Mouse (Mus musculus) kidney, embryonic 14.5 days (tissue): ENCODE measurements at regions not wholly inside any gene's neighbourhood (a gene's known extent, or its start where the extent isn't known, plus 50 kb on each side); places are given as distances from the start of the nearest gene placed in this dataset.
A peak's percentile ranks its signal among the peaks of the same experiment; 100 is the strongest.
"Not testable (repeated sequence)": the region's sequence is repeated elsewhere in the genome, so short reads cannot be mapped to it uniquely, and the experiment has no call there.

Experiments
- ATAC-seq: fragments of 200-750 bp; cut with Nextera tagmentation; 2 replicates; pipeline ENCODE4 v1.8.0; 2017; ENCODE audit warnings: moderate number of reproducible peaks, mild to moderate bottlenecking, moderate TSS enrichment, moderate library complexity; ENCODE audit not compliant: low FRiP score, low TSS enrichment
- H3K27ac ChIP-seq: fragments of 300-500 bp; sonication (generic); 2 replicates; pipeline ENCODE4 v1.5.1; 2014; ENCODE audit warnings: low read depth, mild to moderate bottlenecking, low read length, moderate library complexity, mixed read lengths
- H3K27me3 ChIP-seq: fragments of 300-500 bp; sonication (generic); 2 replicates; pipeline ENCODE4 v1.6.1; 2014; ENCODE audit warnings: mild to moderate bottlenecking, low read length; ENCODE audit not compliant: control insufficient read depth, insufficient read depth
- H3K36me3 ChIP-seq: fragments of 300-500 bp; sonication (generic); 2 replicates; pipeline ENCODE4 v1.6.1; 2014; ENCODE audit warnings: low read length, mixed read lengths; ENCODE audit not compliant: control insufficient read depth, insufficient read depth
- H3K4me1 ChIP-seq: fragments of 300-500 bp; sonication (generic); 2 replicates; pipeline ENCODE4 v1.6.1; 2014; ENCODE audit warnings: low read length, mixed read lengths; ENCODE audit not compliant: control insufficient read depth, insufficient read depth
- H3K4me2 ChIP-seq: fragments of 300-500 bp; sonication (generic); replicated peaks from 2 replicates; pipeline ENCODE4 v1.6.1; 2014; ENCODE audit warnings: low read depth, mild to moderate bottlenecking, low read length
- H3K4me3 ChIP-seq: fragments of 300-500 bp; sonication (generic); 2 replicates; pipeline ENCODE4 v1.5.1; 2014; ENCODE audit warnings: mild to moderate bottlenecking, low read length
- H3K9ac ChIP-seq: fragments of 300-500 bp; sonication (generic); 2 replicates; pipeline ENCODE4 v1.6.1; 2014; ENCODE audit warnings: low read depth, mild to moderate bottlenecking, low read length, moderate library complexity
- H3K9me3 ChIP-seq: fragments of 300-500 bp; sonication (generic); 2 replicates; pipeline ENCODE4 v1.6.1; 2016; ENCODE audit warnings: low read length; ENCODE audit not compliant: control insufficient read depth
- WGBS: fragments of 180-500 bp; shearing (Covaris S2); extraction: QIAGEN DNeasy Blood & Tissue Kit; methylation state at CpG from one replicate; pipeline ENCODE4 v1.1.7; 2014; 5-methylcytosine and 5-hydroxymethylcytosine counted together

DNA sequence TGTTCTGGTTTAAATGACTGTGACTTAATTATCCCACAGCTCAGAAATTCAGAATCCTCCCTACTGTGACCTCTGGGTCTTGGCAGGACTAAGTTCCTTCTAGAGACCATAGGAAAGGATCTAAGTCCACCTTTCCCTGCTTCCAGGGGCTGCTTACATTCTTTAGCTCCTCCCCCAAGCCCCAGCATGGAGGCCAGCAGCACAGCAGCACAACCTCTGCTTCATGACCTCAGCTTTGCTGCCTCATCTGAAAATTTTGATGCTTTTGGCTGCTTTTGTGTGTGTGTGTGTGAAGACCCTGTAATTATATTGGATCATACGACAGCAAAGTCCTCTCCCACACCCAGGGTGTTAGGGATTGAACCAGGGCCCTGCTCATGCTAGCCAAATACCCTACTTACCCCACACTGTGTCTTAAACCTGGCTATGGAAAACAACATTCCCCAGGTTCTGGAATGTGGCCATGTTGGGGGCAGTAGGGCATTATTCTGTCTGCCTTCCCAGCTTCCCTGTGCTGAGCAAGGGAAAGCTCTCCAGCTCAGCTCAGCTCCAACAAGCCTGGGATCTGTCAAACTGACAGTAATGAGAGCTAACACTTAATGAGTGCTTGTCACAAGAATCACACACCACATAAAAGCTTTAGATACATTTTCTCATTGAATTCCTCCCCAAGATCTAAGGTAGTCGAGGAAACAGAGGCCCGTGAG lies 359.9 kb downstream of the Fut8 start:
- 21% methylated on average over 3 of the region's 3 CpGs for WGBS
- H3K27me3 ChIP-seq: no peaks in the 10 kb centered on the region

DNA sequence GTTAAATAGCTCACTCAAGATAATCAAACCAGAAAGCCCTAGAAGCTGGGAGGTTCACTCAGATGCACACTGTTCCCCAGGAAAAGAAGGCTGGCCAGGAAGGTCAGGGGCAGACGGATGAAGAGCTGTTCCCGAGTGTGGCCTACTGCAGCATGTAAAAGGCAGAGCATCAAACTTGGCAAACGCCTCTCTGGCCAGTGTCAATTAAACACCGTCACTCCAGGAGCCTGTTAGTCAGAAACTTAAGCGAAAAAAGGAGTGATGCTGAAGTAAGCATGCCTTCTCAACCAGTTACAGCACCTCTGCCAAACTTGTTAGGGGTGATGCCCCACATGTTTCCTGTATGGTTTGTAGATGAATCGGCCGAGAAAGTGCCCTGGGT lies 360.4 kb downstream of the Fut8 start:
- Histone ChIP-seq H3K27me3 (no peaks in the 10 kb centered on the region), H3K9ac (no peak overlapping the region), H3K27ac (no peak overlapping the region), H3K9me3 (no peaks in the 10 kb centered on the region), H3K4me1 (peaks cover 3% of the 10 kb centered on the region; the same call in 1 of the 2 replicates), H3K36me3 (no peaks in the 10 kb centered on the region), H3K4me3 (no peak overlapping the region), H3K4me2 (no peak overlapping the region)
- whole genome bisulfite sequencing: 47% methylated on average over 7 of the region's 7 CpGs
- ATAC-seq: peak; percentile 51; the same call in 1 of the 2 replicates

More for the DNA sequence above, 359.9 kb downstream of the Fut8 start:
- ATAC-seq: peak; percentile 82
- no peaks in the 10 kb centered on the region for H3K9me3 ChIP-seq
- peaks cover 3% of the 10 kb centered on the region; the same call in 1 of the 2 replicates for H3K4me1 ChIP-seq
- no peak overlapping the region for H3K4me2 ChIP-seq
- H3K36me3 ChIP-seq: no peaks in the 10 kb centered on the region
- H3K27ac ChIP-seq: no peak overlapping the region
- H3K4me3 ChIP-seq: no peak overlapping the region
- no peak overlapping the region for H3K9ac ChIP-seq

DNA sequence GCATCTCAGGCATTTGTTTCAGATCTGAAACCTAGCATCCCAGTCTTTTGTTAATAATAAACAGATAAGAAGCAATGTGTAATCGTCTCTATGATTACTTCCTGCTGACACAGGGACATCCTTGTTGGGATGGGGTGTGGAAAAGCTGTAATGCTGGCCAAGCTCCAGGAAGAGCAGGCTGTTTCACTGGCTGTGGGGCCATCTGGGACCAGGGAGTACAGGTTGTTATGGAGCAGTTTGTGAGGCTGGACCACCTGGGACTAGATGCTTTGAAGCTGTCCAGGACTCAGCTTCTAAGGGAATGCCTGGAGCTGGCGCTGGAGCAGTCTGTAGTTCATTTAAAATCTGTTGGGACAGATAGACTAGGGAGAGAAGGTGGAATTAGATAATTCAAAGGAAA lies 361.5 kb downstream of the Fut8 start:
- Histone ChIP-seq H3K4me1 (peaks cover 3% of the 10 kb centered on the region; the same call in 1 of the 2 replicates), H3K36me3 (no peaks in the 10 kb centered on the region), H3K9me3 (no peaks in the 10 kb centered on the region), H3K4me2 (no peak overlapping the region), H3K4me3 (no peak overlapping the region), H3K9ac (no peak overlapping the region), H3K27ac (no peak overlapping the region), H3K27me3 (no peaks in the 10 kb centered on the region)
- ATAC-seq: no peak
- 63% methylated on average over 2 of the region's 2 CpGs for WGBS

DNA sequence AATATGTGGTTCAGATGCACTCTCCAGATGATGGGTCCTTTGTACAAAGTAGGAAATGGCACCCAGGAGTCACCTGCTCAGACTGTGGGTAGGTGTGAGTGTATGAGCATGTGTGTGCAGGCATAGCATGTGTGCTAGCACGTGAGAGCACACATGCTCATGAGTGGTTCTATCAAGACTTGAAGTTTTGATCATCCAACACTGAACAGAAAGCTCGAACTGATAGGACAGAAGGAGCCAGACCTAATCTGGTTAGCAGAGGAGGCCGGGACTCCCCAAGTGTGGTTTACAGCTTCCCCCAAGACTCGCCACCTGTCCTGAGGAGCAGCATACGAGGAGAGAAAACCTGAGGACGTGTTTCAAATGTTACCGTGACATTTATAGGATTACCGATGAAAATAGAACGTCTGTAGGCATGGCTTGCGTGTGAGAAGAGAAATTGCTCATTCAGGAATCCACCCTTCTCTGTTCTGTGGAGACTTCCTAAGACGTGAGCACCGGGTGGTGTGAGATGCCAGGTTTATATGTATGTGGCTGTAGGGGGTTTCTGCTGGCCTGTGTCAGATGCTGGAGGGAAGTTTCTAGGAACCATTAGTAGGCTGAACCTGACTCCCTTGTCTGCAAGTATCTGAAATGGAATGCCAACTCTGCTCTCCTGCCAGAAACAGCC lies 366.0 kb downstream of the Fut8 start:
- Histone ChIP-seq H3K4me3 (no peak overlapping the region), H3K4me2 (no peak overlapping the region), H3K9me3 (no peaks in the 10 kb centered on the region), H3K27ac (no peak overlapping the region), H3K27me3 (no peaks in the 10 kb centered on the region), H3K36me3 (no peaks in the 10 kb centered on the region), H3K9ac (no peak overlapping the region), H3K4me1 (no peaks in the 10 kb centered on the region)
- ATAC-seq: no peak
- 93% methylated on average over 12 of the region's 12 CpGs for WGBS

DNA sequence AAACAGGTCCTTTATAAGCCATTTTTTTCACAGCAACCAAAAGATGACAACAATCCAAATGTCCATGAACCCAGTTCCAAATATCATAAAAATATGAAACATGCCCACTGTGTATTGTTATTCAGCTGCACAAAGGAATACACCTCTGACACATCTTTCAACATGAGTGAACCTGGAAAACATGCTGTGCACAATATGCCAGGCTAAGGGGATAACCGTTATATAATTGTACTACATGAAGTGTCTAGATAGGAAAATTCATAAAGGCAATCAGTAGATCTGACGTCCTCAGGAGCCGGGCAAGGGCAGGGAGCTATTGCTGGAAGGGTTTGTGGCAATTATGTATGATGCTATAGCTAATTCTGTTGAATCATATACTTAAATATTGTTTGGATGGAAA lies 379.6 kb downstream of the Fut8 start:
- WGBS: 92% methylated on average over 3 of the region's 3 CpGs
- Histone ChIP-seq H3K36me3 (no peaks in the 10 kb centered on the region), H3K4me2 (no peak overlapping the region), H3K4me3 (no peak overlapping the region), H3K4me1 (no peaks in the 10 kb centered on the region), H3K27me3 (no peaks in the 10 kb centered on the region), H3K9me3 (no peaks in the 10 kb centered on the region), H3K9ac (no peak overlapping the region), H3K27ac (no peak overlapping the region)
- no peak for ATAC-seq

DNA sequence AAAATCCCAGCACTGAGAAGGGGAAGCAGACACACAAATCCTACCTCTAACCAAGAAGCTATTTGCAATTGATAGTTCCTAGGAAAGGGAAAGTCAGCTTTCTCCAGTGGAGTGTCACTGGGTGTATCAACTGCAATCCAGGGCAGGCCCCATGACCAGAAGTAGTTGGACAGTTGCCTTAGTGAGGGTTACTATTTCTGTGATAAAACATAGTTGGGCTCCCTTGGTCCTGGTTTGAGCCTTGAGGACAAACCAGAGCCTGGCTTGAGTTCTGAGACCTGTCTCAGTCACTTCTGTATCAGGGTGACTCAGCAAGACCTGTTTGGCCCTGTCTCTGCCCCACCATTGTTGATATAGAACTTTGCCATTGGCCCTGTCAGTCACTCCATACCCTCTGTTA lies 384.3 kb downstream of the Fut8 start:
- Histone ChIP-seq H3K4me1 (no peaks in the 10 kb centered on the region), H3K36me3 (no peaks in the 10 kb centered on the region), H3K9ac (no peak overlapping the region), H3K9me3 (no peaks in the 10 kb centered on the region), H3K4me3 (no peak overlapping the region), H3K4me2 (no peak overlapping the region), H3K27ac (no peak overlapping the region), H3K27me3 (no peaks in the 10 kb centered on the region)
- ATAC-seq: no peak

DNA sequence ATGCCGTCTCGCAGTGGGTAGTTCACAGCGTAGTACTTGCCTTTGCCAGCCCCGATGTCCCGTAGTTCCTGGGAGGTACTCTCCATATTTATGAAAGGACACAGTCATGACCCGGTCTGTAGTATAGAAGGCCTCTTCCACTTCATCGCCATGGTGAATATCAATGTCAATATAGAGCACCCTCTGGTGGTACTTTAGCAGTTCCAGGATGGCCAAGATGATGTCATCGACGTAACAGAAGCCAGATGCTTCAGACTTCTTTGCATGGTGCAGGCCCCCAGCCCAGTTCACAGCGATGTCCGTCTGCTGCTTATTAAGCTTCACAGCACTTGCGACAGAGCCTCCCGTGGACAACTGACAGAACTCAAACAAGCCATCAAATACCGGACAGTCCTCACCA lies 386.4 kb downstream of the Fut8 start:
- 96% methylated on average over 14 of the region's 14 CpGs for WGBS
- H3K27me3 ChIP-seq, H3K9me3 ChIP-seq, ATAC-seq, H3K9ac ChIP-seq, H3K27ac ChIP-seq, H3K4me2 ChIP-seq, H3K4me1 ChIP-seq, H3K4me3 ChIP-seq, H3K36me3 ChIP-seq: not testable (repeated sequence)

DNA sequence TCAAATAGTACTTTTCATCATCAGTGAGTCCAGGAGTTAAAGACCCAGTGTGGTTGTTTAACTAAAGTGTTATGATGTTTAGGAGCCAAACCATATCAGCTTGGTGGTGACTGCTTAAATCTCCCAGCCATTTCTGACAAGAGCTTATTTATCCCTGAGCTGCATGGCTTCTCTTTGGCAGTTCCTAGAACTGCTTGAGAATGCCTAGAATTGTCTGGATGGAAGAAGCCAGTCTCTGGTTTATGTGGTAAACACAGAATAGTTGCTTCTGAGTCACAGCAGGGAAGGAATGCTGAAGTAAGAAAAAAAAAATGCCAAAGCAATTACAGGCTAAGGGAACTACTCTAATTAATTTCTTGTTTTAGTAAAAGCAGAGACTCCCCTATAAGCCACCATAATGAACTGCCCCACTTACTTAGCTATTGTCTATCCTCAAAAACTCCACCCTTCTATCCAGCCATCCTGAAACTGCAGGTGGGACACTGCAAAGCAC lies 390.5 kb downstream of the Fut8 start:
- Histone ChIP-seq H3K36me3 (no peaks in the 10 kb centered on the region), H3K4me1 (no peaks in the 10 kb centered on the region), H3K9ac (no peak overlapping the region), H3K27me3 (no peaks in the 10 kb centered on the region; the same call in 1 of the 2 replicates), H3K4me2 (no peak overlapping the region), H3K9me3 (no peaks in the 10 kb centered on the region), H3K27ac (no peak overlapping the region), H3K4me3 (no peak overlapping the region)
- no peak for ATAC-seq

DNA sequence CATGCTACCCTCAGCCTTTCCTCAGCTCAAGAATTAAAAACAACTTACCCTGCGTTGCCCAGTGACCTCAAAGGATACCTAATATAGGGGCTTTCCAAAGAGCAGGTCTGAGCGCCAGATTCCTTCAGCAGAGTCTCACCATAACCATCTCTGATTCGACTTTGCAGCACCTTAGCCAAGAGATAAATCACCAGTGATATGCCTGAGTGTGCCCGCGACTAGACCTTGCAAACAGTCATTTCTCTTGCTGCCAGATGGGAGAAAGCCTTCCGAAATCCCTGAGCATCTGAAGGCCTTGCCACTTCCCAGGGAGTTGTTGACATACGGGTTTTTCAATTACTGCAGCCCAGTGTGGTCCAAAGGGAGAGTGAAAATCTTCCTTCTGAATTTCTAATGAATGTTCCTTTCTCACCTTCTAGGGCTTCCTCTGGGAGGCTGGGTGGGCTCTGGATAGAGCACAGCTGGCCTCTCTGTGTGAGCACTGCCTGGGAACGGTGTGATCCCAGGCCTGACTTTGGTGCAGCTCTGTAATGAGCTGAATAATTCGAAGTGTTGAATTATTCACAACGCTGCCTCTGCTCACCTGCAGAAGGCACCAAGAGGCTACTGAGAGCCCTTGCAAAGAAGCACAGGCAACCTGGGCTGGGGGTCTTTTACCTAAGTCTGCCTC lies 396.2 kb downstream of the Fut8 start:
- H3K36me3 ChIP-seq: no peaks in the 10 kb centered on the region
- H3K4me1 ChIP-seq: peaks cover 11% of the 10 kb centered on the region
- no peak overlapping the region for H3K4me3 ChIP-seq
- ATAC-seq: no peak
- H3K9ac ChIP-seq: no peak overlapping the region
- peaks cover 8% of the 10 kb centered on the region for H3K27me3 ChIP-seq
- no peak overlapping the region for H3K4me2 ChIP-seq
- H3K27ac ChIP-seq: no peak overlapping the region
- WGBS: 22% methylated on average over 10 of the region's 10 CpGs
- no peaks in the 10 kb centered on the region for H3K9me3 ChIP-seq
